Mouse (Mus musculus): Measurements from ENCODE around the gene Ssbp4. TPM values are rescaled to one million over a fixed set of nuclear protein-coding genes. Genes with fewer than 3 reads are reported as not detected.
A peak's percentile ranks its signal among the peaks of the same experiment; 100 is the strongest.
"Not testable (repeated sequence)": the region's sequence is repeated elsewhere in the genome, so short reads cannot be mapped to it uniquely, and the experiment has no call there.

Gene Ssbp4
- polyA plus RNA-seq, 1 experiment: 84.9 TPM

DNA sequence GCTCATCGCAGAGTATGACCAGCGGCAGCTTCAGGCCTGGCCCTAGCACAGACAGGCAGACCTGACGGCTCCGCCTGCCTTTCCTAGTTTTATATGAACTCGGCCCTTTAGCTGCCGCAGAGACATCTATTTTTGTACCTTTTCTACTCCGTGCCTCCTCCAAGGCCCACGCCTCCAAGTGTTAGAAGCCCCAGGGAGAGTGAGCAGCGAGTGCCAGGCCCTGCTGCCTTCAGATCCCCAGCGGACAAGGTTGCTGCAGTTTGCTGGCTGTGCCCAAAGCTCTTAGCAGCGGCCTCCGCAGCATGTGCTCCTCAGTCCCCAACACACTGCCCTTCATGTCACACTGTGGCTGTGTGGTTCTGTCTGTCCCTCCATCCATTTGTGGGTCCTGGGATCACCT is 17.1 kb downstream of the Ssbp4 start:
- H3K27me3 ChIP-seq (replicated peaks; ENCODE audit: control insufficient read depth, insufficient read depth, low read length): no peaks in the 10 kb centered on the region
- TF ChIP-seq POLR2A (IDR thresholded peaks at IDR 0.05; ENCODE audit: low read depth, low read length) (no peak), CTCF (conservative IDR thresholded peaks at IDR 0.05; ENCODE audit: insufficient read depth, insufficient read length, low read depth, low read length) (no peak)
- 90% methylated on average over 12 of the region's 12 CpGs for WGBS
- peaks cover 3% of the 10 kb centered on the region; the same call in 1 of the 2 replicates for H3K4me1 ChIP-seq (ENCODE audit: control insufficient read depth, insufficient read depth, low read length)
- no peak overlapping the region for H3K27ac ChIP-seq (ENCODE audit: insufficient read depth, low read depth, low read length)
- H3K4me3 ChIP-seq (ENCODE audit: insufficient read depth, low read depth, low read length): no peak overlapping the region
- no peaks in the 10 kb centered on the region for H3K36me3 ChIP-seq (ENCODE audit: control insufficient read depth, insufficient read depth, low read length)
- DNase-seq: no peak

- H3K4me3 ChIP-seq (ENCODE audit: insufficient read depth, low read depth, low read length); H3K36me3 ChIP-seq (ENCODE audit: control insufficient read depth, insufficient read depth, low read length); DNase-seq; H3K4me1 ChIP-seq (ENCODE audit: control insufficient read depth, insufficient read depth, low read length); H3K27ac ChIP-seq (ENCODE audit: insufficient read depth, low read depth, low read length); H3K27me3 ChIP-seq (replicated peaks; ENCODE audit: control insufficient read depth, insufficient read depth, low read length): not testable (repeated sequence)
- WGBS: 93% methylated on average over 4 of the region's 4 CpGs
Observed at GRCm38 (mm10) chr8:70587955-70588354, 20.7 kb downstream of the Ssbp4 start.

- no peaks in the 10 kb centered on the region for H3K4me1 ChIP-seq (ENCODE audit: control insufficient read depth, insufficient read depth, low read length)
- H3K27ac ChIP-seq (ENCODE audit: insufficient read depth, low read depth, low read length): no peak overlapping the region
- peaks cover 1% of the 10 kb centered on the region for H3K36me3 ChIP-seq (ENCODE audit: control insufficient read depth, insufficient read depth, low read length)
- TF ChIP-seq CTCF (conservative IDR thresholded peaks at IDR 0.05; ENCODE audit: insufficient read depth, insufficient read length, low read depth, low read length): peak; percentile 77
- no peak for TF ChIP-seq POLR2A (IDR thresholded peaks at IDR 0.05; ENCODE audit: low read depth, low read length)
- H3K27me3 ChIP-seq (replicated peaks; ENCODE audit: control insufficient read depth, insufficient read depth, low read length): no peaks in the 10 kb centered on the region
- 39% methylated on average over 7 of the region's 7 CpGs for WGBS
- no peak overlapping the region for H3K4me3 ChIP-seq (ENCODE audit: insufficient read depth, low read depth, low read length)
- DNase-seq: peak; percentile 78
Observed at GRCm38 (mm10) chr8:70585258-70585652, 23.4 kb downstream of the Ssbp4 start.

DNA sequence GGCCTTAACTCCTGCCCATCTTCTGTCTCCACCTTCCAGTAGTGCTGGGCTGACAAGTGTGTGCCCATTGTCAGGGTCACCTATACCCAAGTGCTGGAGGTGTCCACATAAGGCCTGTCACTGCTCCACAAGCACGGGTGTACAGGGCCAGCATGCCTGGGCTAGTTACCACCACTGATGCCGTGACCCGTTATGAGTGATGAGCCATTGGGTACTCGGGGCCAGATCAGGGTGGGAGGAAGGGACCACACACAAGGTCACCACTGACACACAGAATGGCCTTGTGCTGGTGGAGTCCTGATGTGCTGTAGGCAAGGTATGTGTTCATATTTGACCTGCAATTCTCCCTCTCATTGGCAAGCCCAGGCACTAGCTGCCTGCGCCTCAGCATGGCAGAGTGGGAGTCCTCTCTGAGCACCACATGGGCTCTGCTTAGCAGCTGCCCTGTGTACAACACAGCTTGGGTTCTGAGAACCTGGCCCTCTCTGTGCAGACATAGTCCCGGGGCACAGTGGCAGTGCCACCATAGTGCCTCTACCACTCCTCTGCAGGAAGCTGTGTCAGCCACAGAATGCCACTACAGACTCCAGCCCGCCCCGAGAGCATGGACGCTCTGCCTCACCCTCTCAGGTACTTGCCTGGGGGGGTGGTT is 23.9 kb downstream of the Ssbp4 start:
- TF ChIP-seq CTCF (conservative IDR thresholded peaks at IDR 0.05; ENCODE audit: insufficient read depth, insufficient read length, low read depth, low read length) (no peak), POLR2A (IDR thresholded peaks at IDR 0.05; ENCODE audit: low read depth, low read length) (no peak)
- H3K36me3 ChIP-seq (ENCODE audit: control insufficient read depth, insufficient read depth, low read length): peaks cover 1% of the 10 kb centered on the region
- H3K27me3 ChIP-seq (replicated peaks; ENCODE audit: control insufficient read depth, insufficient read depth, low read length): no peaks in the 10 kb centered on the region
- whole genome bisulfite sequencing: 93% methylated on average over 9 of the region's 9 CpGs
- no peak for DNase-seq
- H3K27ac ChIP-seq (ENCODE audit: insufficient read depth, low read depth, low read length): no peak overlapping the region
- H3K4me1 ChIP-seq (ENCODE audit: control insufficient read depth, insufficient read depth, low read length): no peaks in the 10 kb centered on the region
- H3K4me3 ChIP-seq (ENCODE audit: insufficient read depth, low read depth, low read length): no peak overlapping the region

GRCm38 (mm10) chr8:70583476-70584387 is 24.9 kb downstream of the Ssbp4 start:
- DNase-seq: peak; percentile 58
- 78% methylated on average over 18 of the region's 18 CpGs for WGBS
- no peak for TF ChIP-seq CTCF (conservative IDR thresholded peaks at IDR 0.05; ENCODE audit: insufficient read depth, insufficient read length, low read depth, low read length)
- no peak for TF ChIP-seq POLR2A (IDR thresholded peaks at IDR 0.05; ENCODE audit: low read depth, low read length)
- peaks cover 1% of the 10 kb centered on the region for H3K36me3 ChIP-seq (ENCODE audit: control insufficient read depth, insufficient read depth, low read length)
- H3K27ac ChIP-seq (ENCODE audit: insufficient read depth, low read depth, low read length): no peak overlapping the region
- no peaks in the 10 kb centered on the region for H3K27me3 ChIP-seq (replicated peaks; ENCODE audit: control insufficient read depth, insufficient read depth, low read length)
- H3K4me3 ChIP-seq (ENCODE audit: insufficient read depth, low read depth, low read length): no peak overlapping the region
- H3K4me1 ChIP-seq (ENCODE audit: control insufficient read depth, insufficient read depth, low read length): no peaks in the 10 kb centered on the region

DNA sequence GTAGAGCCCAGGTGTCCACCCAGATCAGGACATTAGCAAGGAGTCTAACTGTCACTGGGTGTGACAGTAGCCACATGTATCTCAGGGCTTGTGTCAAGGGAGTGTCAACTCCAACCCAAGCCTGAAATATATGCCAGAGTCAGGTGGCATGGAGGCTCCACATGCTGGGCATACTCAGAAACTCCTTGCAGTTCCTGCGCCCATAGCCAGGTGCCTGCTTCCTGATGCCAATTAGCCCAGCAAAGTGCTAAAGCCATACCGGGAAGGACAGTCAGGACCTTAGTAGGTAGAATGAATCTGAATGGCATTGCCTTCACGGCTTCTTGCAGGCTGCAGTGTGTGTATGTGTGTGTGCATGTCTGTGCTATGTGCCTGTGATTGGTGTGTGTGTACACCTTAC is 31.5 kb downstream of the Ssbp4 start:
- no peak overlapping the region for H3K4me3 ChIP-seq (ENCODE audit: insufficient read depth, low read depth, low read length)
- H3K27me3 ChIP-seq (replicated peaks; ENCODE audit: control insufficient read depth, insufficient read depth, low read length): no peaks in the 10 kb centered on the region
- 94% methylated on average over 3 of the region's 3 CpGs for WGBS
- DNase-seq: no peak
- no peak for TF ChIP-seq POLR2A (IDR thresholded peaks at IDR 0.05; ENCODE audit: low read depth, low read length)
- no peak for TF ChIP-seq CTCF (conservative IDR thresholded peaks at IDR 0.05; ENCODE audit: insufficient read depth, insufficient read length, low read depth, low read length)
- peaks cover 13% of the 10 kb centered on the region for H3K4me1 ChIP-seq (ENCODE audit: control insufficient read depth, insufficient read depth, low read length)
- no peak overlapping the region for H3K27ac ChIP-seq (ENCODE audit: insufficient read depth, low read depth, low read length)
- peaks cover 1% of the 10 kb centered on the region for H3K36me3 ChIP-seq (ENCODE audit: control insufficient read depth, insufficient read depth, low read length)

DNA sequence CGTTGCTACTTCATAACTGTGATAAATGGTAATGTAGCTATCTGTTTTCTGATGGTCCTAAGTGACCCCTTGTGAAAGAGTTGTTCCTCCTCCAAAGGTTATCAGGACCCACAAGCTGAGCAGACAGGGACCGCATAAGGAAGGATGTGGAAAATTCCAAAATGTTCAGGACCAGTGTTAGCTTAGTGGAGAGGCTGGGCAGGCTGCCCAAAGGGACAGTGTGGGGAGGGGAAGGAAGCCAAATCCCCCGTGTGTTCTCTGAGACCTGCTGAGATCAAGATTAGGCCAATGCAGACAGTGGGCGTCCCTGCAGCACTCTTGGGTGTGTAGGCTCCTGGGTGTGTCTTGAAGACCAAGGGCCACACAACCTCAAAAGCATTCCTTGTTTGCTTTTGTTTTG is 33.8 kb downstream of the Ssbp4 start:
- TF ChIP-seq POLR2A (IDR thresholded peaks at IDR 0.05; ENCODE audit: low read depth, low read length) (no peak), CTCF (conservative IDR thresholded peaks at IDR 0.05; ENCODE audit: insufficient read depth, insufficient read length, low read depth, low read length) (no peak)
- WGBS: 44% methylated on average over 4 of the region's 4 CpGs
- H3K4me1 ChIP-seq (ENCODE audit: control insufficient read depth, insufficient read depth, low read length): peaks cover 25% of the 10 kb centered on the region
- no peaks in the 10 kb centered on the region for H3K27me3 ChIP-seq (replicated peaks; ENCODE audit: control insufficient read depth, insufficient read depth, low read length)
- DNase-seq: peak; percentile 93
- peak overlapping the region; percentile 73 for H3K27ac ChIP-seq (ENCODE audit: insufficient read depth, low read depth, low read length)
- H3K4me3 ChIP-seq (ENCODE audit: insufficient read depth, low read depth, low read length): no peak overlapping the region
- H3K36me3 ChIP-seq (ENCODE audit: control insufficient read depth, insufficient read depth, low read length): no peaks in the 10 kb centered on the region
